Mouse (Mus musculus) ES-Bruce4 (cell line): ENCODE data around the gene Them5.

ENCODE experiments used
- CTCF ChIP-seq: IDR thresholded peaks from one replicate; pipeline ENCODE4 v1.8.1; 2011; ENCODE audit warnings: low read depth, low read length
- EP300 ChIP-seq: IDR thresholded peaks from 2 replicates; pipeline ENCODE4 v1.6.1; 2011; ENCODE audit warnings: low read depth, low read length; ENCODE audit not compliant: insufficient read depth
- POLR2A ChIP-seq: IDR thresholded peaks from one replicate; pipeline ENCODE4 v1.8.1; 2011; ENCODE audit warnings: low read length; ENCODE audit not compliant: insufficient read depth

DNA sequence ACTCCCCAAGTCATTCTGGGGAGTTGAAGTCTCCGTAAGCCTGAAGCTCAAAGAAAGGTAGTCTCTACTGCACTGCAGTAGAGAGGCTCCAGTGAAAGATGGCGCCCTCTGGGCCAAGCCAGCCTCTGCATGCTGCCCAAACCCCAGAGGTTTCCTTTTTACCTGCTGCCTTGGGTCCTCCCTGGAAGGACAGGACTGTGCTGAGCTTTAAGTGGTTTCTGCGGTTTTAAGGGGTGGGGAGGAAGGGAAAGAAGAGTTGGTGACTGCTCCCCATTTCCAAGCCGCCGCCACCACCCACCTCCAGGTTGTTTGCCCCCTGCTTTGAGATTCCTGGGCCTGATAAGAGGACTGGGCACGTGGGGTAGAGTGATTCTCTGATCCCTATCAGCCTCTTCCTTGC lies 26.7 kb downstream of the Them5 start:
- TF ChIP-seq CTCF (no peak), POLR2A (no peak), EP300 (no peak)
